Mouse (Mus musculus) cortical plate, adult 2 months (tissue): ENCODE measurements around the gene Ifih1. TPM values are rescaled to one million over a fixed set of nuclear protein-coding genes. Genes with fewer than 3 reads are reported as not detected.

ENCODE experiments used
- H3K27ac ChIP-seq: fragments of 200-500 bp; 2 replicates; pipeline ENCODE4 v1.5.1; 2012; ENCODE audit warnings: low read length, control low read depth, inconsistent platforms; ENCODE audit not compliant: insufficient read depth
- H3K4me1 ChIP-seq: fragments of 200-500 bp; 2 replicates; pipeline ENCODE4 v1.6.1; 2011; ENCODE audit warnings: low read length; ENCODE audit not compliant: control insufficient read depth, insufficient read depth
- H3K4me3 ChIP-seq: fragments of 200-500 bp; 2 replicates; pipeline ENCODE4 v1.5.1; 2011; ENCODE audit warnings: mild to moderate bottlenecking, low read length, control low read depth; ENCODE audit not compliant: insufficient read depth
- CTCF ChIP-seq: fragments of 200-500 bp; IDR thresholded peaks from 2 replicates; pipeline ENCODE4 v1.5.1; 2011; ENCODE audit warnings: mild to moderate bottlenecking, control low read depth, low read length; ENCODE audit not compliant: insufficient read depth; ENCODE audit errors: extremely low read depth
- POLR2A ChIP-seq: fragments of 200-500 bp; IDR thresholded peaks from 2 replicates; pipeline ENCODE4 v1.6.1; 2011; ENCODE audit warnings: mild to moderate bottlenecking, low read length, control low read depth; ENCODE audit not compliant: insufficient read depth; ENCODE audit errors: extremely low read depth
- polyA plus RNA-seq: library from polyadenylated mRNA; depleted of rRNA; stranded (reverse); fragments of >200 nt; gene quantifications from 2 replicates; pipeline ENCODE4 v1.2.3, GENCODE M21; 2012; rRNA removed

Gene Ifih1
- polyA plus RNA-seq: 2.1 and 2.4 TPM in 2 replicates

DNA sequence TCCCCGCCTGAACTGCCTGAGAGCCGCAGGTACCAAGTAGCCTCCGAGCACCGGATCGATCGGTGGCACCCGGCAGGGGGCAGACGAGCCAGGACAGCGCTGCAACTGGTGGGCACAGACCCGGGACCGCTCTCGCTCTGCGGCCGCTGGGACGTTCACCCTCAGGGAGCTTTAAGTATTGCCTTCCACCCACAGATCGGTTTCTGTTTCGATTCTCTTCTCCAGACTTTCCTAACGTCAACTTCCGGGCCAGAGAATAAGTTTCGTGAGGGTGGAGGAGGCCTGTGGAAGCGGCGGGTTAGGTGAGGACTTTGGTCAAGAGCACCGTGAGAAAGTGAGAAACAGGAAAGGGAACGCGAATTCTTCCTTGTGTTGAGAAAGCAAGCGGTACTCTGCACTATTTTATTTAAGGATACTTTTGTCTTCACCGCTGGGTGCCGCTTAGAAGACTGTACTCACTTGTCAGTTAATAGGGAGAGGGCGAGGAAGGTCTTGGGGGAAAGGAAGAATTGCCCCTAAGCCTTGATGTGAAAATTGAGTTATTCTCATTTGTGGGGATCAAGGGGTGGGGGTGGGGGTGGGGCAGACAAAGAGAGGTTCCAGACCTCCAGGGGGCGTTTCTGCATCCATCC, at the start of gene Ifih1:
TSS of gene Ifih1 (minus strand) at position 242 of the 632 bp plus-strand sequence.
- no peaks in the 10 kb centered on the region for H3K4me1 ChIP-seq
- H3K27ac ChIP-seq: no peak within 1 kb of the TSS
- H3K4me3 ChIP-seq: peak within 1 kb of the TSS; percentile 55
- no peak for TF ChIP-seq POLR2A

DNA sequence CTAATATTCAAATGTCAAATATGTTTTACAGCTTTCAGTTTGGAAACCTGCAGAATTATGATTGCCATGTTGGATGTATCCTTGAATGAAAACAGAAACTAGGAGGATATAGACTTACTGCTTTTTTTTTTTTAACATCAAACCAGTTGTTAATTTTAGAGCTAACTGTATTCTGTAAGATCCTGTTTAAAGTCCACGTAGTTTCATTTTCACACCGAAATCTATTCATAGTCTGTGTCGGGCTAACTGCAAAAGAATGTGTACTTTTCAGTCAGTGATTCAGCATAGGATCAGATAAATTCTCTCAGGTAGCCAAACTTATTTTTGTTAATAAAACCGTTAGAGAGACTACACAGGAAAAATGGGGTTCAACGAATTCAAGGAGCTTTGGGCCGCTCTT, 39.9 kb upstream of the Ifih1 start:
- TF ChIP-seq CTCF (no peak), POLR2A (no peak)
- no peak overlapping the region for H3K27ac ChIP-seq
- H3K4me1 ChIP-seq: peaks cover 3% of the 10 kb centered on the region; the same call in 1 of the 2 replicates
- no peak overlapping the region for H3K4me3 ChIP-seq

DNA sequence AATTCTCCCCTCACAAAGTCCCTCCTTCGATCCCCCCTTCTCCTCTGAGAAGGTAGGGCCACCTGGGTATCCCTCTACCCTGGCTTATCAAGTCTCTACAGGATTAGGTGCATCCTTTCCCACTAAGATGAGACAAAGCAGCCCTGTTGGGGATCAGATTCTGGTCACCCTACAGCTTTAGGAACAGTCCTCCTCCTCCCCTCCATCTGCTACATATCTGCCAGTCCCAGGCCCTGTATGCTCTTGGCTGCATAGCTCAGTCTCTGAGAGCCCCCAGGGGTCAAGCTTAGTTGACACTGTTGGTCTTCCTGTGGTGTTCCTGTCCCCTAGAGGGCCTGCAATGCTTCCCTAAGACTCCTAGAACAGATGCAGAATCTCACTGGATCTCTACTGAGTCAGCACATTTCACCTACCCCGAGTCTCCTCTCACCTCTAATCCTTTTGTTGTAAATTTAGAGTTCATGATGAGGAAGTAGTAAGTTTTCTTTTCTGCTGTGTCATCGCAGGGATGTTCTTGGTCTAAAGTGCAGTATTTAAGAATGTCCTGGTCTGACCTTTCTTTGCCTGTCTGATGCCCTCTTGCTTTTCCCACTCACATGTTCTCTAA, 39.0 kb upstream of the Ifih1 start:
- Histone ChIP-seq H3K27ac (peak overlapping the region; percentile 61), H3K4me1 (peaks cover 3% of the 10 kb centered on the region; the same call in 1 of the 2 replicates), H3K4me3 (no peak overlapping the region)
- TF ChIP-seq CTCF (no peak), POLR2A (no peak)

DNA sequence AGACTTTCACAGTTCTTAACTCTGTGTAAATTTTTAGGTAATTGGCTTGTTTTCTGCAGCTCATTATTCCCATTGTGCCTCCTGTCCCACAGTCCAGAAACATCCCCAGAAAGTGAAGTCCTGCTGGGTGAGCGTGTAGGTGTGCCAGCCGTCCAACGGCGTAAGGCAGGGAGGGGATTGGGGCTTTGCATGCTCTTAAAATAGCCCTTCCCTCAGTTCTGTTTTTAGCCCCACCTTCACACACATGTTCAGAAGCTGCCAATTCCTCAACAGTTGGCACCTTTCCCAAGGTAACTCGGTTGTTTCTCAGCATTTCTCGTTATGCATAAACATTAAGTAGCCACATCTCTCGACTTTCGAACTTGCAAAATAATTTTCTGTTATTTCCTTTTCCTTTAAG, 35.6 kb upstream of the Ifih1 start:
- Histone ChIP-seq H3K4me1 (peaks cover 3% of the 10 kb centered on the region; the same call in 1 of the 2 replicates), H3K27ac (no peak overlapping the region), H3K4me3 (no peak overlapping the region)
- TF ChIP-seq POLR2A: no peak
- no peak for TF ChIP-seq CTCF

DNA sequence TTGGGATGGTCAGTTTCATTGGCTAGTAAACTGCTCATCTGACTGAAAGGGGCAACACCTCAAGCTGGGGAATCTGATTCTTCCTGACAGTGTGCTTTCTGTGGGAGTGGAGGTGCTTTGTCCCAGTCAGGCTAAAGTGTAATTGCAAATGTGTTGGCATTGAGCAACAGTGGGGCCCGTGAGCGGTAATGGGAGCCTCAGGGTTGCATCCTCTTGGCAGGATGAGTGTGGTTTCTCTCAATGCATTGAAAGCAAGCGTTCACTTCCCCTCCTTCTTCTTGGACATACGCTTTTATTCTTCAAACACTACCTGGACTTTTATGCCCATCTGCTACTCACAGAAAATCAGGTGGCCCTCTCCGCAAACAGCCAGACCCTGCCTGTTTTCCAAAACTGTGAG, 26.7 kb upstream of the Ifih1 start:
- H3K4me1 ChIP-seq: no peaks in the 10 kb centered on the region
- TF ChIP-seq POLR2A: no peak
- TF ChIP-seq CTCF: no peak

DNA sequence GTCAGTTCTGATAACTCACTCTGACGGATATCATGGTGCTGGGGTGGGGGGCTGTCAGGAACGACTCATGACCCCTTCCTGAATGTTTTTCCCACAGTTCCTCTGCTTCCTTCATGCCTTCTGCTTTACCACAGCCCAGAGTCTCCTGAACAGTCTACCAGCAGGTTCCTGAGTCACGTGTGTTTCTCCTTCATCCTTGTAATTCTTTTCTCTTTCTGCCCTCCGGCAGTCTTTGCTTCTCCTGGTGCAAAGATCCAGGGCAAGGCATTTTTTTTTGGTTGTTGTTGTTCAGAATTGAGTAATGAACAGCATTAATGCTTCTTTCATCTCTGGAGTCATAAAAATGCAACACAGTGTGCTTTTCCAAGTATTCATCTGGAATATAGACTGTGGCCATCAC, 24.7 kb upstream of the Ifih1 start:
- Histone ChIP-seq H3K27ac (no peak overlapping the region), H3K4me1 (no peaks in the 10 kb centered on the region), H3K4me3 (no peak overlapping the region)
- no peak for TF ChIP-seq POLR2A
- no peak for TF ChIP-seq CTCF

More for the DNA sequence above, 26.7 kb upstream of the Ifih1 start:
- Histone ChIP-seq H3K4me3 (no peak overlapping the region), H3K27ac (no peak overlapping the region)

DNA sequence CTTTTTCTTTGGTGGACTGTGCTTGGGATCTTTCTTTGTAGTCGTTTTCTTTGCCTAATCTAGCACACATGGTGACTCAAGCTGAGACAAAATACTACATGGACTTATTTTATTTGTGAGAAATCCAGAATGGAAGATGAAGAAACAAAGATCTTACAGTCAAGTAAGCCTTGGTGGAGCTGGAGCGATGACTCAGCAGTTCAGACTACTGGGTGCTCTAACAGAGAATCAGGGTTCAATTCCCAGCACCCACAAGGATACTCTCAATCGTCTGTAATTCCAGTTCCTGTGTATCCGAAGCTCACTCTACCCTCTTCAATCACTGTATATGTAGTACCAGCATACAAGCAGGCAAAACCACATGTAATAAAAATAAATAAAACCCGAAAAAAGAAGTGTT, 24.2 kb upstream of the Ifih1 start:
- no peaks in the 10 kb centered on the region for H3K4me1 ChIP-seq
- no peak overlapping the region for H3K4me3 ChIP-seq
- no peak overlapping the region for H3K27ac ChIP-seq
- TF ChIP-seq POLR2A (no peak), CTCF (no peak)

DNA sequence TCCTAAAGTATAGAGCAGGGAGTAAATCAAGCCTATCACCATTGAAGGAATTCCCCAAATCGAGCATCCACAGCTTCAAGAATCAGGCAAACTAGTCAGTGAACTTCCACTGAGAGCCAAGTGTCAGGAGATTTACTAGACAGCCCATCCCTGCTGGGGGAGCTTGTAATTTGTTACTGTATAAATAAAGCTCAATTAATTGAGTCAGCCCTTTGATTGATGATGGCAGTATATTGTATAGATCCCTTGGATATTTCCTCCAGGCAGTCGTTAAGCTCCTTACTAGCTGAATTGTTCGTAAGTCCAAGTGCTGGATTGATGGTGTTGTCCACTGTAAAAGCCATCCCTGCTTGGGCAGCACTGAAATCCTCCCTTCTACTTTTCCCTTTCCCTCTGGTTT, 23.8 kb upstream of the Ifih1 start:
- no peak for TF ChIP-seq CTCF
- no peak for TF ChIP-seq POLR2A
- H3K4me3 ChIP-seq: no peak overlapping the region
- H3K4me1 ChIP-seq: no peaks in the 10 kb centered on the region; the same call in 1 of the 2 replicates
- H3K27ac ChIP-seq: no peak overlapping the region

DNA sequence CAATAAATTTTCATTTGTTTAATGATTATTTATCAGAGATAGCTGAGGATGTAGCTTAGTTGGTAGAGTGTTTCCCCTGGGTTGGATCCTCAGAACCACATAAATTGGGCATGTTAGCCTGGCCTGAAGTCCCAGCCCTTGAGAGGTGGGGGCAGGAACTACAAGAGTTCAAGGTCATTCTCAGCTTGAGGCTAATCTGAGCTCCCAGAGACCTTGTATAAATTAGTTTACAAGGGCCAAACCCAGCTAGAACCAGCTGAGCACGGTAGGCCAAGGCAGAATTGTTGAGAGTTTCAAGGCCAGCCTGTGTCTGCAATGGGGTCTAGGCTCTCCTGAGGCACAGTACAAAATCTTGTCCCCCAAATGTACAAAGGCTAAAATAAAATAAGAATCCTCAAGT, 19.5 kb upstream of the Ifih1 start:
- H3K4me3 ChIP-seq: no peak overlapping the region
- H3K27ac ChIP-seq: no peak overlapping the region
- no peak for TF ChIP-seq POLR2A
- no peak for TF ChIP-seq CTCF
- H3K4me1 ChIP-seq: no peaks in the 10 kb centered on the region; the same call in 1 of the 2 replicates

DNA sequence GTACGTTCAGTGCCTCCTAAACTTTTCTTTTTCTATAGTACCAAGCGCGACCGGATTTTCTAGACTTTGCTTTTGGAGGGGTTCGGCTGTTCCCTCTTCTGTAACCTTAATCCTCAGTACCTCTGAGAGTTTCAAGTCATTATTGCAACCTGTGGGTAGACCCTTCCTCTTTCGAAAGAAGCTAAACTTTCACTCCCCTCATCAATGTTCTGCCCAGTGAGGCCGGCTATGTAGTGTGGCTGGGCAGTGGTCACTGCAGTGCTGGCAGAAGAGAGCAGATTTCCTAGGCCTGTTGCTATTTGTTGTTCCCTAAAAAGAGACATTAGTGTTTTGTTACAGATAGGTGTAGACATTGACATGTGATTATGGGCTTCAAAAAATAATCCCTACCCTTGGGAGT, 18.8 kb upstream of the Ifih1 start:
- Histone ChIP-seq H3K4me3 (peak overlapping the region; percentile 96; the same call in 1 of the 2 replicates), H3K27ac (no peak overlapping the region), H3K4me1 (no peaks in the 10 kb centered on the region; the same call in 1 of the 2 replicates)
- no peak for TF ChIP-seq POLR2A
- no peak for TF ChIP-seq CTCF

DNA sequence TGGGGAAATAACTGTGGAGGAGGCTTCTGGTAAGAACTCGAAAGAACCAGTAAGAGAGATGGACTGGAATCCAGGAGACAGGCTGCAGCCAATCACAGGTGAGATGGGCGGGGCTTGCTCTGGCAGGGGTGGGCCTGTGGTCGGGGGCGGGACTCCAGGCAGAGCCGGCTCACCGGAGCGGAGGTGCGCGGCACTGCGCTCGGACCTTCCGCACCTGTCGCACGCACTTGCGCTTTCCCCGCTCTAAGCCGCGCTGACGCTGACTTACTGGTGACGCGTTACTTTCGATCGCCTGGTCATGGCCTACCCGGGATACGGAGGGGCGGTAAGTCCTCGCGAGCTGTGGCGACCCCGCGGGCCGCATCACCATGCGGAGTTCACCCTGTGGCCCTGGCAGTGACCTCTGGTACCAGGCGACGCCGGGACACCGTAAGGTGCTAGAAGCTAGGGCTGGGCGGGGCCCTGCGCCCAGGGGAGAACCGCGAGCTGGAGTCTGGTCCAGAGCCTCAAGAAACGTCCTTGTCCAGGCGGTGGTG, 18.1 kb upstream of the Ifih1 start, which contains the start of gene Gca:
TSS of gene Gca (plus strand) at position 151 of the 536 bp plus-strand sequence.
- Histone ChIP-seq H3K4me1 (no peaks in the 10 kb centered on the region; the same call in 1 of the 2 replicates), H3K27ac (peak within 1 kb of the TSS; percentile 32; the same call in 1 of the 2 replicates), H3K4me3 (peak within 1 kb of the TSS; percentile 96)
- TF ChIP-seq CTCF (no peak), POLR2A (peak; percentile 70; the same call in 1 of the 2 replicates)
